Mouse (Mus musculus) kidney, adult 2 months (tissue): Measurements from ENCODE around the gene Pik3r1. TPM values are rescaled to one million over a fixed set of nuclear protein-coding genes. Genes with fewer than 3 reads are reported as not detected.

Source experiments
- DNase-seq: peaks from one replicate; pipeline ENCODE4 v3.0.0; 2021
- H3K27ac ChIP-seq: fragments of 200-500 bp; 2 replicates; pipeline ENCODE4 v1.5.1; 2012; ENCODE audit warnings: low read depth, low read length, control low read depth, inconsistent platforms; ENCODE audit not compliant: insufficient read depth
- H3K27me3 ChIP-seq: fragments of 200-500 bp; replicated peaks from 2 replicates; pipeline ENCODE4 v1.6.1; 2012; ENCODE audit warnings: mild to moderate bottlenecking, moderate library complexity, low read length, inconsistent platforms; ENCODE audit not compliant: control insufficient read depth, insufficient read depth
- H3K36me3 ChIP-seq: fragments of 200-500 bp; 2 replicates; pipeline ENCODE4 v1.6.1; 2012; ENCODE audit warnings: mild to moderate bottlenecking, moderate library complexity, low read length, inconsistent platforms; ENCODE audit not compliant: control insufficient read depth, insufficient read depth
- H3K4me1 ChIP-seq: fragments of 200-500 bp; 2 replicates; pipeline ENCODE4 v1.6.1; 2011; ENCODE audit warnings: low read length; ENCODE audit not compliant: control insufficient read depth, insufficient read depth
- H3K4me3 ChIP-seq: fragments of 200-500 bp; 2 replicates; pipeline ENCODE4 v1.5.1; 2011; ENCODE audit warnings: mild to moderate bottlenecking, low read depth, low read length, control low read depth; ENCODE audit not compliant: insufficient read depth
- CTCF ChIP-seq: fragments of 200-500 bp; conservative IDR thresholded peaks from 2 replicates; pipeline ENCODE4 v1.5.1; 2011; ENCODE audit warnings: low read depth, mild to moderate bottlenecking, control low read depth, low read length, moderate library complexity, mixed read lengths; ENCODE audit not compliant: insufficient read depth, insufficient read length
- POLR2A ChIP-seq: fragments of 200-500 bp; IDR thresholded peaks from one replicate; pipeline ENCODE4 v1.6.1; 2011; ENCODE audit warnings: low read depth, low read length, control low read depth
- WGBS: fragments of 180-500 bp; shearing (Covaris S2); methylation state at CpG from one replicate; pipeline ENCODE4 v1.1.7; 2018; 5-methylcytosine and 5-hydroxymethylcytosine counted together
- polyA plus RNA-seq: library from polyadenylated mRNA; depleted of rRNA; stranded (reverse); fragments of >200 nt; gene quantifications from 2 replicates; pipeline ENCODE4 v1.2.3, GENCODE M21; 2012

Gene Pik3r1
- polyA plus RNA-seq, 1 experiment = 21.2 TPM

DNA sequence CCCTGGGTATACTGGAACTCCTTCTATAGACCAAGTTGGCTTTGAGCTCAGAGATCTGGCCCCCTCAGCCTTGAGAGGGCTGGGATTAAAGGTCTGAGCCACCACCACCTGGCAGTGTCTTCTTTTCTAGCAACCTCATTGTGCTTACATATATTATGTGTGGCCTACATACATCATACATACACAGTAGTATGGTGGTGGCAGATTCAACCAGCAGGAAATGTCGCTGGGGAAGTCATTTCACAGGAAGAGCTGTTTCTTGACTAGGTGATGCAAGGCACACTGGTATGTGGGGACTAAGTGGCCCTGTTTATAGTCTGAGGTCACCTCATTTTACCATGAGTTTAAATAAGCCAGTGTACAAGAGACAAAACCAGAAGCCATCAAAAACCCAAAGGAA lies 87.9 kb downstream of the Pik3r1 start:
- Histone ChIP-seq H3K27ac (no peak overlapping the region), H3K4me1 (peaks cover 7% of the 10 kb centered on the region; the same call in 1 of the 2 replicates), H3K4me3 (no peak overlapping the region), H3K36me3 (peaks cover 6% of the 10 kb centered on the region; the same call in 1 of the 2 replicates), H3K27me3 (no peaks in the 10 kb centered on the region)
- WGBS = 79% methylated on average over 1 of the region's 1 CpGs
- DNase-seq = no peak
- no peak for TF ChIP-seq CTCF
- no peak for TF ChIP-seq POLR2A

DNA sequence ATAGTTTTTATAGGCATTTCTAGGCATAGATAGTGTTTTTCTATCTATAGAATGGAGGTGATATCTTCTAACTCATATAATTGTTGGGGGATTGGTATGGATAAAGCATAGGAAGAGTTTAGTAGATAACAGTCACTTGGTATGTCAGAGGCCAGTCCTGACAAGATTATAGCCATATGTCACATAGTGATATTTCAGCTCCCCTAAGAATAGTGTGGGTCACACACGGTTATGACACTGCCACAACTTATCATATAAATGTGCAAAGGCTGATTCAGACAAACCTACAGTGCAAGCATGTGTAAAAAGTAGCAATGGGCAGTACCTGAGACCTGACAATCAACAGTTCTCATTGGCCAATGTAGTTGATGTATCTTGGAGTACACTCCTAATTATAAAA lies 89.0 kb downstream of the Pik3r1 start:
- peaks cover 1% of the 10 kb centered on the region; the same call in 1 of the 2 replicates for H3K36me3 ChIP-seq
- no peak for TF ChIP-seq POLR2A
- no peak for TF ChIP-seq CTCF

DNA sequence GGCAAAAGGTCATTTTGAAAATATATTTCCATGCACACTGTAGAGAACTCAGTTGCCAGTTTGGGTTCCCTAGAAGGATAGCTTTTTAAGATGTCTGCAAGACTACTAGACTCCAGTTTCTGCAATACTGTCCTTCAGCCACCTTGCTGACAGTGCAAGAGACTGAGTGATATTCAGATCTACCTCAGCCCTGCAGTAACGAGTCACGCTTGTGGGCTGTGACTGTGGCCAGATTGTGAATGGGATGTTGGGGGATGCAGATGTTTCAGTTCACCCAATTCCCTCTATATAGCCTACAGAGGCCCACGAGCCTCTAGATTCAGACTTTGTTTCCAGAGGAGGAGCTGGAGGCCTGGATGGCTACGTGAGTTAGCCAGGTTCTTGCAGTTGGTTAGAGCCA lies 90.0 kb downstream of the Pik3r1 start:
- 82% methylated on average over 4 of the region's 4 CpGs for WGBS
- TF ChIP-seq POLR2A = no peak
- TF ChIP-seq CTCF = no peak
- Histone ChIP-seq H3K36me3 (peaks cover 1% of the 10 kb centered on the region; the same call in 1 of the 2 replicates), H3K4me1 (peaks cover 4% of the 10 kb centered on the region; the same call in 1 of the 2 replicates), H3K27ac (no peak overlapping the region), H3K4me3 (no peak overlapping the region), H3K27me3 (no peaks in the 10 kb centered on the region)
- DNase-seq = no peak

More for the DNA sequence above, 89.0 kb downstream of the Pik3r1 start:
- H3K27ac ChIP-seq = no peak overlapping the region
- no peaks in the 10 kb centered on the region for H3K27me3 ChIP-seq
- no peak for DNase-seq
- no peak overlapping the region for H3K4me3 ChIP-seq
- 90% methylated on average over 1 of the region's 1 CpGs for WGBS
- peaks cover 7% of the 10 kb centered on the region; the same call in 1 of the 2 replicates for H3K4me1 ChIP-seq

DNA sequence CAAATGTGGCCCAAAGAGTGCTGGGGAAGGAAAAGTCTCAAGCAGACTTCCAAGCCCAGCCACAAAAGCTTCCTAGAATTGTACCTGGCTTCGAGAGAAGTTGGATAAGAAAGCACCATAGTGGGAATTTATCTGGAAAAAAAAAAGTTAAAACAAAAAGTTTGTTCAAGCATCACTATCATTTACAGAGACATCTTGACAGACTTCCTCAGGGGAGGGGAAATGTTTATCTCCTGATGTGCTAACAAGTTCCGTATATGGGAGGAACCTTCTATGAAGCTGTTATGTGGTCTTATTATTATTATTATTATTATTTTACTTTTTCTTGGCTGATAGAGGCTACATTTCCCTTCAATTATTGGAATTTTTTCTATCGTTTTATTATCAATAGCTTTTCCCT lies 94.1 kb downstream of the Pik3r1 start:
- no peak overlapping the region for H3K4me3 ChIP-seq
- TF ChIP-seq CTCF (no peak), POLR2A (no peak)
- 90% methylated on average over 3 of the region's 3 CpGs for WGBS
- H3K36me3 ChIP-seq = no peaks in the 10 kb centered on the region
- H3K4me1 ChIP-seq = no peaks in the 10 kb centered on the region
- H3K27ac ChIP-seq = no peak overlapping the region
- no peak for DNase-seq
- no peaks in the 10 kb centered on the region for H3K27me3 ChIP-seq

DNA sequence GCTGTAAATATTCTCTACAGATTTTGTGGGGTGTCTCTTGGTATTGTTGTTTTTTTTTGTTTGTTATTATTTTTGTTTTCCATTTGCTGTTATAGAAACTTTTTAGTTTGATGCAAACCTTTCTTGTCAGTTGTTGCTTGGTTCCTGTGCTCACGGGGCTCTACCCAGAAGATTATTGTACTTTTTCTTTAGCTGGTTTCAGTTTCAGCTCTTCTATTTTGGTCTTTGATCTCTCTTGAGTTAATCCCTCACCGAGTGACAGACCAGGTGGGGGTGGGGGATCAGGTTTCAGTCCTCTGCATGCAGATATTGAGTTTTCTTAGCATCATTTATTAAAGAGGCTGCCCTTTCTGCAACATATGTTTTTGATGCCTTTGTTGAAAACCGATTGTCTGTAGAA lies 99.2 kb downstream of the Pik3r1 start:
- TF ChIP-seq CTCF (no peak), POLR2A (no peak)
- Histone ChIP-seq H3K36me3 (no peaks in the 10 kb centered on the region), H3K27ac (no peak overlapping the region), H3K4me3 (no peak overlapping the region), H3K27me3 (no peaks in the 10 kb centered on the region), H3K4me1 (no peaks in the 10 kb centered on the region)
- peak; percentile 62 for DNase-seq
- WGBS = 23% methylated on average over 3 of the region's 3 CpGs

DNA sequence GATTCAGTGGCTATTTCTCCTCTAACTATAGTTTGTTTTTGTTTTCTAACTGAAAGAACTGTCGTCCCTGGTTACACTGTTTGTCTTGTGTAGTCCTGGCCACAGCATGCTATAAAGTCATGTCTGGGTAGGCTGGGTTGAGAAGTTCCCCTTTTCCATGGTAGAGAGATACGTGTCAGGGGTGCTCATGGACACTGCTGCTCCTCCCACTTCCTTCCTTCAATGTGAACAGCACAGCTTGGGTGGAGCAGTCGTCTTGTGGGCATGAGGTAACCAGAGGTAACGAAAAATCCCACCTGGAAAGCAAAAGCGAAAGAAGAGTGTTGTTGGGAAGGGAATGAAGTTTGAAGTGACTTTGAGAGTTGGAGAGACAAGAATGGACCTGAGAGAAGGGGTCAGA lies 104.0 kb downstream of the Pik3r1 start:
- Histone ChIP-seq H3K4me3 (no peak overlapping the region), H3K27ac (no peak overlapping the region), H3K36me3 (no peaks in the 10 kb centered on the region), H3K4me1 (no peaks in the 10 kb centered on the region), H3K27me3 (no peaks in the 10 kb centered on the region)
- WGBS = 84% methylated on average over 5 of the region's 5 CpGs
- TF ChIP-seq CTCF = no peak
- TF ChIP-seq POLR2A = no peak
- DNase-seq = no peak

DNA sequence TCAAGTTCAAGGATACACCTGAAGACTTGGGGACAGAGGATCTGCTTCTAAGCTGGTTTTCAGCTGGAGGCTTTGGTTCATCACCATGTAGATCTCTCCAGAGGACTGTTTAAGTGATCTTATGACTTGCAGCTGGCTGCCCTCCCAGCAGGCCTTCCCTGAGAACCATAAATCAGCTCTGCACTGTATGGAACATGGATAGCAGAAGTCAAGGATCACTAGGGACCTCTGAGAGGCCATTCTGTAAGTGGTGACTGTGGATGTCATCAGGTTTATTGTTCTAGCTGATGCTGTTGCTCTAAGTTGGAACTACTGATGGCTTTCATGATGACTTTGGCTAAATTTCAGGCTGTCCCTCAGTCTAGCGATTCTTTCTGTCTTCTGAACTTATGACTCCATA lies 105.1 kb downstream of the Pik3r1 start:
- H3K36me3 ChIP-seq = no peaks in the 10 kb centered on the region
- no peak for TF ChIP-seq POLR2A
- no peak for TF ChIP-seq CTCF
- DNase-seq = no peak
- 57% methylated on average over 1 of the region's 1 CpGs for WGBS
- H3K27me3 ChIP-seq = no peaks in the 10 kb centered on the region
- H3K27ac ChIP-seq = no peak overlapping the region
- H3K4me3 ChIP-seq = no peak overlapping the region
- no peaks in the 10 kb centered on the region for H3K4me1 ChIP-seq
